Mouse (Mus musculus) gonadal fat pad, adult 2 months (tissue): ENCODE data around the gene Dazap2. TPM values are rescaled to one million over a fixed set of nuclear protein-coding genes. Genes with fewer than 3 reads are reported as not detected.
"Not testable (repeated sequence)": the region's sequence is repeated elsewhere in the genome, so short reads cannot be mapped to it uniquely, and the experiment has no call there.

ENCODE experiments used
- DNase-seq: peaks from one replicate; pipeline ENCODE4 v3.0.0-alpha.2; 2012; ENCODE audit warnings: low read depth
- polyA plus RNA-seq: library from polyadenylated mRNA; depleted of rRNA; stranded (reverse); fragments of >200 nt; gene quantifications from 2 replicates; pipeline ENCODE4 v1.2.3, GENCODE M21; 2012

Dazap2 gene
- polyA plus RNA-seq, 1 experiment = 863 TPM

GRCm38 (mm10) chr15:100611951-100612350 lies 3.2 kb upstream of the Dazap2 start:
- no peak for DNase-seq

DNA sequence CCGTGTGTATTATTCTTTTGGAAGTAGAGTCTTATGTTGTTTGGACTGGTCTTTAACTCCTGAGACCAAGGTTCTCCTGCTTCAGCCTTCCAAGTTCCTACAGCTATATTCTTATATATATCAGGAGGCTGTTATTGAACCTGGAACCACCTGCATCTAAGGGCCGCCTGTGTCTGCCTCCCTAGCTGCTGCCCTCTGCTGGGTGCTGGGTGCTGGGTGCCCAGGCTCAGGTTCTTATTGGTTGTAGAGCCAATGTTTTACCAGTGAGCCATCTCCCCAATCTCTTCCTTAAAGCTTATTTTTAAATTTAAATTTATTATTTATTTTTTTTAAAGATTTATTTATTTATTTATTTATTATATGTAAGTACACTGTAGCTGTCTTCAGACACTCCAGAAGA lies 2.7 kb upstream of the Dazap2 start:
- no peak for DNase-seq

DNA sequence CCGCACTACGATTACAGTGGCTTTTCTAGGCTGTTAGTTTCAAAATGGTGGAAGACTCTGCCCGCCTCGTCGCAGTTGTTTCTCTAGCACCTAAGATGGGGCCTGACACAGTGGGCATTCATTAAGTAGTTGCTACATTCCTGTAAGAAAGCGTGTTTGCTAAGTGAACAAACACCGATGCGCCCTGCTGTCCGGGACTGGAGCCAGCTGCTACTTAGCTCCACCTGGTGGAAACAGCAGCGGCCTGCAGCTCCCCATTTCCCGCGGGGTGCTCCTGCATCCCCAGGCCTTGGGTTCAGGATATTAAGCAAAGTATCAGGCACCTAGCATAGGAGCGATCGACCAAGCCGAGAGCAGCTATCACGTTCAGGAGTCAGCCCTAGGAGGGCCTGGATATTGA lies 1.6 kb upstream of the Dazap2 start:
- DNase-seq = no peak

- DNase-seq = no peak
These were observed 742 bp upstream of the Dazap2 start for GRCm38 (mm10) chr15:100614218-100614995.

DNA sequence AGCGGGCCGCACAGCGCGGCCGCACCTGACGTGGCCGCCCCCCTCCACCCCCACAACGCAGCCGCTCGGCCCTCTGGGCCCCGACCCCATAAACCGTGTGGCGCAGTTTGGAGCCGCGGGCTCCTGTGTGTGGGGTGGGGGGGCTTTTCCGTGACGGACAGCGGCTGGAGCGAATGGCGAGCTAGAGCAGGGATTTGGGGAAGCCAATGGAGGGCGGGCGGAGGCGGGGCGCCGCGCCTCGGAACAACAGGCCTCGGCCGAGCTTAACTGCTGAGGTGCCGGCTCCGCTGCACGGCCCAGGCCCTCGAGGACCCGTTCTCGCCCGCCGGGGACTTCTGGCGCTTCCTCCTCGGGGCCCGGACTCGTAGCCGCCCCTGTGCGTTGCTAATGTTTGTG lies 674 bp downstream of the Dazap2 start:
- DNase-seq = no peak

- no peak for DNase-seq
These were observed 1.1 kb downstream of the Dazap2 start for GRCm38 (mm10) chr15:100616221-100616620.

DNA sequence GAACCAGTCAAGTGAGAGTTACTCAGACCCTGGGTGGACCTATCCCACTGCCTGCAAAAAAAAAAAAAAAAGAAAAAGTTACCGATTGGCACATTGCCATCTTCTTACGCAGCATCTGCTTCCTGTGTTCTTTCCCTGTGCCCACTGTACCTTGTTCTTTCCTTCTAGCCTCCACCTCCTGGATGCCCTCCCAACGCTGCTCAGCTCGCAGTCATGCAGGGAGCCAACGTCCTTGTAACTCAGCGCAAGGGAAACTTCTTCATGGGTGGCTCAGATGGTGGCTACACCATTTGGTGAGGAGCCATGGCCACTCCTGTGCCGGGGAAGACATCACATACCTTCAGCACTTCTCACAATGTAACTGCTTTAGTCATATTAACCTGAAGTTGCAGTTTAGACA lies 4.1 kb downstream of the Dazap2 start:
- no peak for DNase-seq

- not testable (repeated sequence) for DNase-seq
These were observed 6.5 kb downstream of the Dazap2 start for GRCm38 (mm10) chr15:100621671-100622070.

GRCm38 (mm10) chr15:100622164-100622563 lies 7.0 kb downstream of the Dazap2 start:
- no peak for DNase-seq

DNA sequence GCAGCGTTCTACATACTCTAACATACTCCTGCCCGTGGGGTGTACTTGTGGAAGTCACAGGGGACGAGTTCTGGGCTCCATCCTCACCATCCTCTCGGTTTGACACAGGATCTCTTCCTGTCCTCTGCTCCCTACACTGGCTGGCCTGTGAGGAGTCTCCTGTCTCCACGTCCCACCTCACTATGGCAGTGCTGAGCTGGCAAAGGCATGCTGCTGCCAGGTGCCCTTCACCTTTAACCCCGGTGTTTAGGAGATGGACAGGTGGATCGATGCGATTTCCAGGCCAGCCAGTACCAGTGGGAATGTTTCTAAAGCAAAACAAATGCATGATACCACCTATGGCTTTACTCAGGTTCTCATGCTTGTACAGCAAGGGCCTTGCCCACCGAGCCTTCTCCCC lies 8.6 kb downstream of the Dazap2 start:
- no peak for DNase-seq

- no peak for DNase-seq
These were observed 9.3 kb downstream of the Dazap2 start for GRCm38 (mm10) chr15:100624435-100624834.

DNA sequence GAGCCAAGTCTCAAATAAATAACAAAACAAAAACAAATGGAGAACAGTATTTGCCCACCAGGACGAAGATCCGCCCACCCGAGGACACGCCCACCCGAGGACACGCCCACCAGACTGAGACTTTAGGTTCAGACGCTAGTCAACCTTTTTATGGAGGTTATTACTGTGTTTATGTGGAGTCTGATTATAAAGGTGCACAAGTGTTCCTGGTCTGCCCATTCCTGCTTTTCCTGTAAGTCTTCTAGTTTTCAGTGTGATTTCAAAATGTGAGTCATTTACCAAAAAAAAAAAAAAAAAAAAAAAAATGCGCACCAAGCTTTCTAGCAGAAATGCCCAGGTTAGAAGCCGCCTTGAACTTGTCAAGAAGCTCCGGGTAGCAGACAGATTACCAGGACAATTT lies 12.1 kb downstream of the Dazap2 start:
- DNase-seq = no peak

- no peak for DNase-seq
These were observed 12.7 kb downstream of the Dazap2 start for GRCm38 (mm10) chr15:100627774-100628370.

GRCm38 (mm10) chr15:100628797-100629196 lies 13.6 kb downstream of the Dazap2 start:
- DNase-seq = no peak

- DNase-seq = no peak
These were observed 15.0 kb downstream of the Dazap2 start for GRCm38 (mm10) chr15:100630126-100630525.

DNA sequence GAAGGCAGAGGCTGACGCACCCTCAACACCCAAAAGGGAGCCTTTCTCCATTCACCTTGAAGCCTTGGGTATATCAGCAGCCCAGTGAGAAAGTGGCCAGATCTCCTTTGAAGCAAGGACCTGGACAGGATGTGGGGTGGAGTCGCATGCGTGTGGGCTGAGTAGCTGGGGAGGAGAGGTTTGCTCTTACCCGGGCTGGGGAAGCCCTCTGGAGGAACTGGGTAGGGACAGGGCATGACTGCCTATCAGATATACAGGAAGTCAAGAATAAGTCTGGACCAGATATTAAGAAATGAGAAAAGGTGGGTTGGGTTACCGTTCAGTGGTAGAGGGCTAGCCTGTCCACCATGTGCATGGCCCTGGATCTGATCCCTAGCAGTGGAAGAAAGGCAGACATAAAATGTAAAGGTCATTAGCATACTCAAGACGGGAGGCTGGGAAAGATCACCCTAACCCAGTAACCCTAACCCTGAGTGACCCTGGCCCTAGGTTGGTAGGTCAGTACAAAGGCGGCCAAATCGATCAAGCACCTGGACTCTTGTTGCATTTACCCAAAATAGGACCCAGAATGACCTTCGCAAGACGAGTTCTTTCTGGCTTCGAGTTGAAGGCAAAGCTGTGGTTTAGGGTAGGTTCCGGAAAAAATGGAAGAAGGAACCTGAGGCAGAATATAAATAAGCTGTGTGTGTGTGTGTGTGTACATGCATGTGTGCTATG lies 16.5 kb downstream of the Dazap2 start:
- DNase-seq = no peak

DNA sequence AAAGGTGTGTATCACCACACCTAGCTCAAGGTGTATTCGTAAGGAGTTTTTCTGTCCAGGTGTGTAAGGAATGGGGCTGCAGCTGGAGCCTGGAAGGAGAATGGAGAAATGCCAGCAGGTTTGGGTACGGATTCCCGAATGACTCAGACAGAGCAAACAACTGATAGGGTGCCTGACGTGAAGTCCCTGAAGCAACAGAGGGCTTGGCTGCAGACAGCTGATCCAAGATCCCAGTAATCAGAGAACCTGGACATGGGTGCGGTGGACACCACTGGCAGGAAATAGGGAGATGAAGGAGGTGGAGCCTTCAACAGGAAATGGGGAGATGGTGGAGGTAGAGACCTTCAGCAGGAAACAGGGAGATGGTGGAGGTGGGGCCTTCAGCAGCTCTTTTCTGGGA lies 17.2 kb downstream of the Dazap2 start:
- DNase-seq = no peak

- DNase-seq = no peak
These were observed 18.2 kb downstream of the Dazap2 start for GRCm38 (mm10) chr15:100633341-100633740.

- no peak for DNase-seq
These were observed 20.1 kb downstream of the Dazap2 start for GRCm38 (mm10) chr15:100635239-100635638.

- no peak for DNase-seq
These were observed 20.9 kb downstream of the Dazap2 start for GRCm38 (mm10) chr15:100635851-100636645.

DNA sequence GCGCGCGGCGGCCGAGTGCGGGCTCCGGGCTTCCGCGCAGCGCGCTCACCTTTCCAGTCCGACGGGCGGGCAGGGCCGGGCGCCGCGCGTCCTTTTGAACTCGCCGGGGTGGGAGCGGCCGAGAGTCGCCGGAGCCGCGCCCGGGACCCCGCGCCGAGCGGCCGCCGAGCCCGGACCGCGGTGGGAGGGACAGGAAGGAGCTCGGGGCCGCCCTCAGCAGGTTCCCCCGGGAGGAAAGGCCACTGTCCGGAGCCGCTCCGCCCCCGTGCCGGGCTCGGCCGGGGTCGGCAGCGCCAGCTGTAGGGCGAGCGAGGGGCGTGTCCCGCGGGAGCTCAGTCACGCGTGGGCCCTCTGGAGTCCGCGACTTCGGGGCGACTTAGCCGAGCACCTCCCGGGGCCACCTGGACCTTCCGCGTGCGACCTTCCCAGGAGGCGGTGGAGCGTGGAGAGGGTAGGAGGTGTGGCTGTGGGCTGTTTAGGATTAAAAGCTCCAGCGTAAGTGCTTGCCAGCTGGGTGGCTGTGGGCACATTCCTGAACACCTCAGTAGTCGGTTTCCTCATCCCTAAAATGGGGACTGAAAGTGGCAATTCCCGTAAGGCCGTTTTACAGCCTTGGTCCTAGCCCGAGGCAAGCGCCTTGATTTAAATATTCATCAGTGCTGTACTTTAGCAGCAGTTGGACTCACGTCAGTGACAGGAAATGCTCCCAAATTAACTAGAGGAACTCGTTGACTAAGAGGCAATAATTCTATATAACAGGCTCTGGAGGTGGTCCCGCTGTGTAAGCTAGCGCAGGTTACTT lies 21.8 kb downstream of the Dazap2 start, which contains the start of gene Smagp:
Smagp (minus strand) TSS at position 241 of the 802 bp plus-strand sequence.
- DNase-seq = no peak
